Mouse (Mus musculus) CH12.LX (cell line): ENCODE results near the gene Nrros. TPM values are rescaled to one million over a fixed set of nuclear protein-coding genes. Genes with fewer than 3 reads are reported as not detected.

Experiments used
- DNase-seq: peaks from one replicate; pipeline ENCODE4 v3.0.0-alpha.2; 2013; ENCODE audit errors: extremely low read depth
- H3K27ac ChIP-seq: 2 replicates; pipeline ENCODE4 v1.5.1; 2012; ENCODE audit warnings: low read depth, mild to moderate bottlenecking, control low read depth, moderate library complexity; ENCODE audit not compliant: insufficient read depth
- H3K27me3 ChIP-seq: replicated peaks from 2 replicates; pipeline ENCODE3; 2012; ENCODE audit warnings: inconsistent platforms
- H3K36me3 ChIP-seq, 2 experiments: replicated peaks in 1 of 2; 2 replicates each; pipeline versions ENCODE3 to v1.6.1; 2012; ENCODE audit warnings: inconsistent platforms in 1 of 2, low read length in 1 of 2, mild to moderate bottlenecking in 1 of 2, mixed read lengths in 1 of 2, moderate library complexity in 1 of 2; ENCODE audit not compliant: control insufficient read depth in 1 of 2, insufficient read depth in 1 of 2
- H3K4me1 ChIP-seq, 2 experiments: 2 replicates each; pipeline ENCODE4 v1.6.1; 2012; ENCODE audit warnings: inconsistent platforms in 1 of 2, moderate library complexity in 1 of 2; ENCODE audit not compliant: insufficient read depth in 2 of 2, control insufficient read depth in 1 of 2
- H3K4me2 ChIP-seq: 2 replicates; pipeline ENCODE4 v1.6.1; 2012; ENCODE audit warnings: low read depth, mild to moderate bottlenecking, control low read depth; ENCODE audit not compliant: poor library complexity, insufficient read depth, severe bottlenecking
- H3K4me3 ChIP-seq, 3 experiments: fragments of 150-350 bp in 1 of 3; sonication (generic) in 1 of 3; replicated peaks in 1 of 3; 2 replicates each; pipeline versions ENCODE3 to v1.5.1; 2011 to 2012; ENCODE audit warnings: low read depth in 2 of 3, low read length in 2 of 3, mild to moderate bottlenecking in 2 of 3, moderate library complexity in 2 of 3, control low read depth in 1 of 3, improper control_type of control experiment in 1 of 3, inconsistent platforms in 1 of 3, mixed read lengths in 1 of 3; ENCODE audit not compliant: poor library complexity in 1 of 3
- H3K79me2 ChIP-seq: replicated peaks from 2 replicates; pipeline ENCODE4 v1.6.1; 2012; ENCODE audit warnings: mild to moderate bottlenecking, moderate library complexity; ENCODE audit not compliant: control insufficient read depth, poor library complexity, insufficient read depth, severe bottlenecking; ENCODE audit errors: extremely low read depth
- H3K9ac ChIP-seq: 2 replicates; pipeline ENCODE4 v1.6.1; 2012; ENCODE audit warnings: low read depth, mild to moderate bottlenecking, control low read depth, moderate library complexity; ENCODE audit not compliant: insufficient read depth
- H3K9me3 ChIP-seq: replicated peaks from 2 replicates; pipeline ENCODE3; 2012; ENCODE audit warnings: low read length, inconsistent platforms, mixed read lengths
- BHLHE40 ChIP-seq: IDR thresholded peaks from 2 replicates; pipeline ENCODE4 v1.6.1; 2011; ENCODE audit warnings: mild to moderate bottlenecking, low read depth, low read length, improper control_type of control experiment
- CHD1 ChIP-seq: IDR thresholded peaks from 2 replicates; pipeline ENCODE4 v1.6.1; 2012; ENCODE audit warnings: low read depth, low read length, improper control_type of control experiment, inconsistent platforms
- CHD2 ChIP-seq: IDR thresholded peaks from 2 replicates; pipeline ENCODE4 v1.6.1; 2011; ENCODE audit warnings: low read length, improper control_type of control experiment
- E2F4 ChIP-seq: IDR thresholded peaks from 2 replicates; pipeline ENCODE4 v1.6.1; 2011; ENCODE audit warnings: low read depth, low read length, improper control_type of control experiment; ENCODE audit not compliant: insufficient replicate concordance
- ELF1 ChIP-seq: IDR thresholded peaks from 2 replicates; pipeline ENCODE4 v1.6.1; 2014; ENCODE audit warnings: low read depth, mild to moderate bottlenecking, inconsistent platforms, low read length, improper control_type of control experiment
- EP300 ChIP-seq: IDR thresholded peaks from 2 replicates; pipeline ENCODE4 v1.6.1; 2011; ENCODE audit warnings: low read length, improper control_type of control experiment
- ETS1 ChIP-seq: conservative IDR thresholded peaks from 2 replicates; pipeline ENCODE4 v1.6.1; 2012; ENCODE audit warnings: low read depth, mild to moderate bottlenecking, inconsistent platforms, low read length, improper control_type of control experiment, moderate library complexity
- GABPA ChIP-seq: IDR thresholded peaks from 2 replicates; pipeline ENCODE4 v1.6.1; 2012; ENCODE audit warnings: low read depth, low read length, improper control_type of control experiment, inconsistent platforms; ENCODE audit not compliant: insufficient replicate concordance
- IRF4 ChIP-seq: IDR thresholded peaks from 2 replicates; pipeline ENCODE4 v1.6.1; 2014; ENCODE audit warnings: low read depth, mild to moderate bottlenecking, inconsistent platforms, low read length, improper control_type of control experiment
- JUND ChIP-seq: conservative IDR thresholded peaks from 2 replicates; pipeline ENCODE4 v1.6.1; 2011; ENCODE audit warnings: low read depth, low read length, improper control_type of control experiment
- KAT2A ChIP-seq: IDR thresholded peaks from 2 replicates; pipeline ENCODE4 v1.6.1; 2012; ENCODE audit warnings: low read length, improper control_type of control experiment, inconsistent platforms; ENCODE audit not compliant: insufficient replicate concordance
- MAFK ChIP-seq: IDR thresholded peaks from 2 replicates; pipeline ENCODE4 v1.6.1; 2011; ENCODE audit warnings: low read length, improper control_type of control experiment; ENCODE audit not compliant: insufficient replicate concordance
- MAX ChIP-seq: IDR thresholded peaks from 2 replicates; pipeline ENCODE4 v1.6.1; 2011; ENCODE audit warnings: low read length, improper control_type of control experiment
- MAZ ChIP-seq: IDR thresholded peaks from 2 replicates; pipeline ENCODE4 v1.6.1; 2012; ENCODE audit warnings: low read depth, mild to moderate bottlenecking, inconsistent platforms, low read length, improper control_type of control experiment, moderate library complexity
- MXI1 ChIP-seq: IDR thresholded peaks from 2 replicates; pipeline ENCODE4 v1.6.1; 2011; ENCODE audit warnings: mild to moderate bottlenecking, low read depth, low read length, improper control_type of control experiment
- MYC ChIP-seq: IDR thresholded peaks from 2 replicates; pipeline ENCODE4 v1.6.1; 2011; ENCODE audit warnings: low read depth, mild to moderate bottlenecking, improper control_type of control experiment, low read length
- NRF1 ChIP-seq: IDR thresholded peaks from 2 replicates; pipeline ENCODE4 v1.6.1; 2014; ENCODE audit warnings: low read depth, mild to moderate bottlenecking, inconsistent platforms, low read length, improper control_type of control experiment, moderate library complexity
- POLR2A ChIP-seq: IDR thresholded peaks from 2 replicates; pipeline ENCODE4 v1.6.1; 2011; ENCODE audit warnings: low read depth, mild to moderate bottlenecking, improper control_type of control experiment, low read length
- POLR2AphosphoS2 ChIP-seq: IDR thresholded peaks from 2 replicates; pipeline ENCODE4 v1.6.1; 2011; ENCODE audit warnings: low read depth, low read length, improper control_type of control experiment
- RAD21 ChIP-seq: IDR thresholded peaks from 2 replicates; pipeline ENCODE4 v1.6.1; 2011; ENCODE audit warnings: low read depth, mild to moderate bottlenecking, low read length, improper control_type of control experiment, moderate library complexity
- SIN3A ChIP-seq: IDR thresholded peaks from 2 replicates; pipeline ENCODE4 v1.6.1; 2012; ENCODE audit warnings: low read length, improper control_type of control experiment, inconsistent platforms
- TCF12 ChIP-seq: IDR thresholded peaks from 2 replicates; pipeline ENCODE4 v1.6.1; 2014; ENCODE audit warnings: low read depth, mild to moderate bottlenecking, inconsistent platforms, low read length, improper control_type of control experiment
- UBTF ChIP-seq: IDR thresholded peaks from 2 replicates; pipeline ENCODE4 v1.6.1; 2012; ENCODE audit warnings: low read depth, mild to moderate bottlenecking, inconsistent platforms, low read length, improper control_type of control experiment, moderate library complexity
- USF1 ChIP-seq: IDR thresholded peaks from 2 replicates; pipeline ENCODE4 v1.6.1; 2014; ENCODE audit warnings: low read depth, mild to moderate bottlenecking, inconsistent platforms, low read length, improper control_type of control experiment
- ZC3H11A ChIP-seq: IDR thresholded peaks from 2 replicates; pipeline ENCODE4 v1.6.1; 2012; ENCODE audit warnings: low read depth, mild to moderate bottlenecking, inconsistent platforms, low read length, improper control_type of control experiment
- ZKSCAN1 ChIP-seq: IDR thresholded peaks from 2 replicates; pipeline ENCODE4 v1.6.1; 2012; ENCODE audit warnings: low read depth, inconsistent platforms, low read length, improper control_type of control experiment, borderline replicate concordance
- ZMIZ1 ChIP-seq: IDR thresholded peaks from 2 replicates; pipeline ENCODE4 v1.6.1; 2012; ENCODE audit warnings: low read depth, mild to moderate bottlenecking, inconsistent platforms, low read length, improper control_type of control experiment
- ZNF384 ChIP-seq: IDR thresholded peaks from 2 replicates; pipeline ENCODE4 v1.6.1; 2012; ENCODE audit warnings: low read depth, low read length, improper control_type of control experiment, inconsistent platforms
- dilution Hi-C: fragments of 300-500 bp; cut with MboI; formaldehyde crosslinking; loops from 2 replicates; pipeline ENCODE4 v1.14.3; 2020; ENCODE audit warnings: low sequenced_read_pairs; ENCODE audit not compliant: extremely low pct_unique_long_range_greater_than_20kb, extremely low pct_ligation_motif_present
- in situ Hi-C: fragments of 300-500 bp; cut with MboI; formaldehyde crosslinking; loops from 3 replicates; pipeline ENCODE4 v1.14.3; 2019; ENCODE audit warnings: low sequenced_read_pairs, low pct_ligation_motif_present, low pct_unique_long_range_greater_than_20kb, mixed read lengths
- polyA plus RNA-seq: library from polyadenylated mRNA; unstranded; fragments of >175 nt; gene quantifications from 2 replicates; pipeline ENCODE4 v1.2.1, GENCODE M21; 2012; ENCODE audit warnings: low read depth; ENCODE audit not compliant: insufficient read length
- total RNA-seq, 2 experiments: library from RNA; depleted of rRNA; stranded (reverse); fragments of 300-350 nt in 1 of 2; fragments of >200 nt in 1 of 2; gene quantifications; 2 replicates each; pipeline ENCODE4 v1.2.3; 2012 to 2014

The Nrros gene
- total and polyA plus RNA-seq, 3 experiments: 49.6 to 71.0 (median 64.3) TPM

DNA sequence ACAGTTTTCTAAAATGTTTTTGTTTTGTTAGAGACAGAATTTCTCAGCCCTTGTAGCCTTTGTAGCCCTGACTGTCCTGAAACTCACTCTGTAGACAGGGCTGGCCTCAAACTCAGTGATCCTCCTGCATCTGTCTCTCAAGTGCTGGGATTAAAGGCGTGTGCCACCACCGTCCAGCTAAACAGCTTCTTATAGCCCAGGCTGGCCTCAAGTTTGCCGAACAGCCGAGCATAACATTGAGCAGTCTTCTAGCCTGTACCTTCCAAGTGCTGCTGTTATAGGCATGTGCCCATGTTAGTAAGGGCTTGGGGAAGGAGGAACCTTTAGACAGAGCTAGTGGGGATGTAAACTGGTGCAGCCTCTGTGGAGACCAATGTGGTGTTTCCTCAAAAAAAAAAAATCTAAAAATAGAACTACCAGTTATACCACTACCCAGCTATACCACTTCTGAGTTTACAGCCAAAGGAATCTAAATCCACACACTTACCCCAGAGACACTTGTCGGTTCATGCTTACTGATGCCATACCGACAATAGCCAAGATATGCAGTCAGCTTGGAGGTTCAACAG, 14.0 kb upstream of the Nrros start, which contains the start of gene Bex6:
Gene Bex6 (plus strand): TSS at position 491 of the 569 bp plus-strand sequence.
- Histone ChIP-seq H3K79me2 (no peaks in the 10 kb centered on the region), H3K27ac (no peak within 1 kb of the TSS), H3K27me3 (no peaks in the 10 kb centered on the region), H3K4me3 (no peak within 1 kb of the TSS), H3K9ac (no peak within 1 kb of the TSS), H3K36me3 (no peaks in the 10 kb centered on the region), H3K4me2 (no peak within 1 kb of the TSS), H3K4me1 (peaks cover 3 to 33% of the 10 kb centered on the region in 2 experiments; a peak in 3 of 4 replicates), H3K9me3 (peaks cover 3% of the 10 kb centered on the region)
- in situ Hi-C loops (no loop called here), dilution Hi-C loops (no loop called here)
- DNase-seq: no peak
- TF ChIP-seq BHLHE40 (no peak), MAX (no peak), UBTF (no peak), RAD21 (no peak), TCF12 (no peak), GABPA (no peak), ZKSCAN1 (no peak), USF1 (no peak), NRF1 (no peak), E2F4 (no peak), IRF4 (no peak)

DNA sequence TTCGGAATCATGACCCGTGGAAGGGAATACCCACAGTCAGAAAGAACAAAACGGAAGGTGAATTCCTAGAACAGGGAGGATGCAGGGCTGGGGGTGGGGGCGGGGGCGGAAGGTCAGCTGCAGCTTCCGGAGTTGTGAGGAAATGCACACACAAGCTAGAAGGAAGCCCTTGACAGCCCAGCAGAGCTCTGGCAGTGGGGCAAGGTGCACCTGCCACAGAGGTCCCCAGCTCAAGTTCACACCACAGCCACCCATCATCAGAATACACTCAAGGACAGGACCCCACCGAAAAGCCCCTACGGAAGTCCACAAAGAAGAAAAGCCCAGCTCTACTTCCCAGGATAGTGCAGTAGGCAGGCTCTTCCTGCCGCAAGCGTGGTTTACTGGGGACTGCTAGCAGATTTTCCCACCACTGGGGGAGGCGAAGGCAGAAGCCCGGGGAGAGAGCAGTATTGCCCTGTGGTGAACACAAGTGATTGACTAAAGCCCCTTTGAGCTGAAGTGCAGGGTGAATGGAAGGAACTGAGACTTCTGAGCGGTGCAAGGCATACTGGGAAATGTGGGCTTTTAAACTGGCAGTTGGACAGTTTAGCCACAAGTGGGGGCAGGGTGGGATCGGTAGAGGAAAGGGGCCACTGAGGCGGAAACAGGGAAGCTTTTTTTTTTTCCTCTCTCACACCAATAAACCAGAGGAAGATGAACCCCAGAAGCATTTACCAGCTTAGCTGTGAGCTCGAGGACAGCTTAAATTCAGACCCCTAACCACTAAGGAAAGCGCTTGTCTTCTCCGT, 11.7 kb upstream of the Nrros start:
- Histone ChIP-seq H3K4me1 (peaks cover 9 to 55% of the 10 kb centered on the region in 2 experiments; a peak in 3 of 4 replicates), H3K27ac (peak overlapping the region; percentile 67), H3K36me3 (no peaks in the 10 kb centered on the region), H3K9ac (peak overlapping the region; percentile 63), H3K79me2 (no peaks in the 10 kb centered on the region), H3K4me3 (peak overlapping the region; percentile 20 to 36 (median 27)), H3K4me2 (peak overlapping the region; percentile 82), H3K9me3 (peaks cover 6% of the 10 kb centered on the region), H3K27me3 (no peaks in the 10 kb centered on the region)
- in situ Hi-C loops: no loop called here
- dilution Hi-C loops: no loop called here
- peak; percentile 78 for DNase-seq
- TF ChIP-seq GABPA (no peak), BHLHE40 (peak; percentile 74), ZC3H11A (no peak), UBTF (peak; percentile 45; the same call in 1 of the 2 replicates), SIN3A (peak; percentile 81), POLR2AphosphoS2 (0 out of 2 replicates have a peak, but pooled peaks have one; percentile 24), MAZ (peak; percentile 76), USF1 (no peak), MYC (no peak), ELF1 (peak; percentile 86), POLR2A (peak; percentile 89), MAFK (no peak), MXI1 (peak; percentile 50; the same call in 1 of the 2 replicates), KAT2A (no peak), IRF4 (peak; percentile 79), CHD2 (peak; percentile 90), EP300 (peak; percentile 87), ZMIZ1 (peak; percentile 76), ZKSCAN1 (no peak), ZNF384 (peak; percentile 91), CHD1 (peak; percentile 67; the same call in 1 of the 2 replicates), JUND (0 out of 2 replicates have a peak, but pooled peaks have one; percentile 34), MAX (no peak; the same call in none of the 2 replicates), ETS1 (peak; percentile 58), E2F4 (0 out of 2 replicates have a peak, but pooled peaks have one; percentile 62)
